Mouse (Mus musculus) adipocyte (in vitro differentiated cells): ENCODE measurements around the gene N4bp3.

Experiments used
- DNase-seq: peaks from one replicate; pipeline ENCODE4 v3.0.0-alpha.2; 2016; ENCODE audit warnings: low spot score

Gene N4bp3

GRCm38 (mm10) chr11:51595459-51596083 is 55.1 kb downstream of the N4bp3 start:
- DNase-seq, result peak; percentile 14

GRCm38 (mm10) chr11:51594715-51595350 is 55.8 kb downstream of the N4bp3 start:
- DNase-seq, result no peak

- DNase-seq, result no peak
Observed at GRCm38 (mm10) chr11:51593849-51594248, 56.8 kb downstream of the N4bp3 start.

GRCm38 (mm10) chr11:51593368-51593767 is 57.3 kb downstream of the N4bp3 start:
- no peak for DNase-seq
